Mouse (Mus musculus): Measurements from ENCODE around the gene Zbtb20. TPM values are rescaled to one million over a fixed set of nuclear protein-coding genes. Genes with fewer than 3 reads are reported as not detected.

Zbtb20 gene
- polyA plus RNA-seq, 1 experiment: 13.7 TPM

DNA sequence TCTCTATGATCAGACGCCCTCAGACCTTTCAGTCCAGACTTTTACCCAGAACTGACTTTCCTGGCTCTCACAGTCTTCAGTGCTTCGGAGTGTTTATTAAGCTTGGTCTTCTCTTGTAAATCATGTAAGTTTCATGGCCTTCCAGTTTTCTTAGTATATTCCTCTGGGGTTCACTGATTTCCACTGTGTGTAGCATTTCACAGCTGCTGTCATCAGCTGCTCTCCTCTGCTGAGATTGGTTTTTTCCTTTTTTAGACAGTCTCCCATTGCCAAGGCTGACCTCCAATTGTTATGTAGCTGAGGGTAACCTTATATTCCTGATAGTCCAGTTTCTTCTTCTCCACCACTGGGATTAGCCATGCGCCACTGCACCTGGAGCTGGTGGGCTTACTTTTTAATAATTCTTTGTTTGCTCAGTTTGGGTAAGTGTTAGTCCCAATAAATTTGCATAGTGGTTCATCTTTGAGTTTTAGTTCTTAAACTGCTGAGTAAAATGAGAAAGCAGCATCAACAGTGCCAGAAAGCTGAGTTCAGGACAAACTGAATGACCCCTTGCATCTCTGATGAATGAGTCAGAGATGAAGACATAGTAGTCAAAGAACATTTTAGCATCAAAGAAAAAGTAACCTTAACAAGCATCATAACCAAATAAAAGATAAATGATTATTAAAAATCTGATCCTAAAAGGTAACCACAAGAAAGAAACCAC, 380.7 kb downstream of the Zbtb20 start:
- Histone ChIP-seq H3K27ac (ENCODE audit: insufficient read depth, low read length) (peak overlapping the region; percentile 45), H3K4me3 (ENCODE audit: insufficient read depth, low read length) (no peak overlapping the region), H3K4me1 (ENCODE audit: control insufficient read depth, insufficient read depth, low read length) (peaks cover 9% of the 10 kb centered on the region)
- TF ChIP-seq POLR2A (IDR thresholded peaks at IDR 0.05; ENCODE audit: low read depth, low read length): no peak

DNA sequence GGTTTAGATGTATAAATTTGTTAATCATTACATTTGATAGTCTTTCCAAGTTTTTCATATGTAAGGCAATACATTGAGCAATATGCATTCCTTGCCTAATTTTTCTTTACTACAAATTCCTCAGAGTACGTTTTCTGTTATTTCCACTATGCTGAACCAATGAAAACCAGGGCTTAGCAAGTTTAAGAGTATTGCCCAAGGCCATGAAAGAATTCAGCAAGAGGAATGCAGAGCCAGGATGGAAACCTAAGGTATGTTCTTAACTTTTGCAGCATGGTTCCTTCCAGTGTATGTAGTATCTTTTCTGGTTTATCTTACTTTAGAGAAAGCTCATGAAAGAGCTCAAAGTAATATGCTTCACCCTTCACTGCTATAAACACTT, 381.2 kb downstream of the Zbtb20 start:
- H3K4me3 ChIP-seq (ENCODE audit: insufficient read depth, low read length): no peak overlapping the region
- TF ChIP-seq CTCF (IDR thresholded peaks at IDR 0.05; ENCODE audit: borderline replicate concordance, insufficient read depth, low read length) (no peak), POLR2A (IDR thresholded peaks at IDR 0.05; ENCODE audit: low read depth, low read length) (no peak)
- peaks cover 9% of the 10 kb centered on the region for H3K4me1 ChIP-seq (ENCODE audit: control insufficient read depth, insufficient read depth, low read length)
- no peak overlapping the region for H3K27ac ChIP-seq (ENCODE audit: insufficient read depth, low read length)

DNA sequence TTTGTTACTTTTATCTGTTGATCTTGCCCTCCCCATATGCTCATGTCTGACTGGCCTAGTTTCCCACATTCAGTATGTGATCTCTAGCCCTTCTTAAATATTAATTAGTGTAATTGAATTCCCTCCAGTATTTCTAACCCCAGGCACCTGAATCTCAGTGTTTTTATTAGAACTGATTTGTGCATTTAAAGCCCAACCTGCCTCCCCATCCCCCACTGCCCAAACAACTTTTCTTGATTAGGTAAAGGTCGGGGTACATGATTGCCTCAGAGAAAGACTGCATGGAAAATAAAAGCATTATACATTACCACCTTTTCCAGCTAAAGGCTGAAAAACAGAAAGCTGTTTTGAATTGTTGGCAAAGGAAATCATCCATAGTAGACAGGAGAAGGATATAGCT, 383.8 kb downstream of the Zbtb20 start:
- peaks cover 9% of the 10 kb centered on the region for H3K4me1 ChIP-seq (ENCODE audit: control insufficient read depth, insufficient read depth, low read length)
- H3K27ac ChIP-seq (ENCODE audit: insufficient read depth, low read length): no peak overlapping the region
- TF ChIP-seq POLR2A (IDR thresholded peaks at IDR 0.05; ENCODE audit: low read depth, low read length) (no peak), CTCF (IDR thresholded peaks at IDR 0.05; ENCODE audit: borderline replicate concordance, insufficient read depth, low read length) (no peak)
- no peak overlapping the region for H3K4me3 ChIP-seq (ENCODE audit: insufficient read depth, low read length)

- Histone ChIP-seq H3K4me3 (ENCODE audit: insufficient read depth, low read length) (no peak overlapping the region), H3K27ac (ENCODE audit: insufficient read depth, low read length) (no peak overlapping the region), H3K4me1 (ENCODE audit: control insufficient read depth, insufficient read depth, low read length) (peaks cover 7% of the 10 kb centered on the region)
- TF ChIP-seq POLR2A (IDR thresholded peaks at IDR 0.05; ENCODE audit: low read depth, low read length): no peak
These were observed 385.2 kb downstream of the Zbtb20 start for GRCm38 (mm10) chr16:43260862-43261261.

- no peaks in the 10 kb centered on the region for H3K4me1 ChIP-seq (ENCODE audit: control insufficient read depth, insufficient read depth, low read length)
- H3K27ac ChIP-seq (ENCODE audit: insufficient read depth, low read length): no peak overlapping the region
- H3K4me3 ChIP-seq (ENCODE audit: insufficient read depth, low read length): no peak overlapping the region
- TF ChIP-seq CTCF (IDR thresholded peaks at IDR 0.05; ENCODE audit: borderline replicate concordance, insufficient read depth, low read length) (no peak), POLR2A (IDR thresholded peaks at IDR 0.05; ENCODE audit: low read depth, low read length) (no peak)
These were observed 398.4 kb downstream of the Zbtb20 start for GRCm38 (mm10) chr16:43274057-43274595.

DNA sequence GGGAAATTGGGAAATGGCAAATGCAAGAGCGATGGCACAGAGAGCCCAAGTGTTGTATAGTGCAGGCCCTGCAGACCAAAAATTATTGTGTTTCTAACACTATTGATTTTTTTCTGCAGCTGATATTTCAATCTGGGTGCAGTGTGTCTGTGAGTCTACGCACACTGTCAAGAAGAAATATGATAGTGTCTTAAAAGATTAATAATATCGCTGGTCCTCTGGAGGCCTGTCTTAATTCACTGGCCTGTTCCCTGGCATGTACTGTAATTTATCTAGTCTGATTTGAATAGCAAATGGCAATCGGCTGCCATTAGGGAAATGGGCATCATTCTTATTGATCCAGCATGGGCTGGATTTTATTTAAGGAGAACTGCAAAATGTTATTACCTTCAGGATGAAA, 401.1 kb downstream of the Zbtb20 start:
- Histone ChIP-seq H3K4me1 (ENCODE audit: control insufficient read depth, insufficient read depth, low read length) (no peaks in the 10 kb centered on the region), H3K27ac (ENCODE audit: insufficient read depth, low read length) (no peak overlapping the region), H3K4me3 (ENCODE audit: insufficient read depth, low read length) (no peak overlapping the region)
- no peak for TF ChIP-seq POLR2A (IDR thresholded peaks at IDR 0.05; ENCODE audit: low read depth, low read length)
- no peak for TF ChIP-seq CTCF (IDR thresholded peaks at IDR 0.05; ENCODE audit: borderline replicate concordance, insufficient read depth, low read length)

GRCm38 (mm10) chr16:43286319-43286718, 410.6 kb downstream of the Zbtb20 start:
- no peak overlapping the region for H3K27ac ChIP-seq (ENCODE audit: insufficient read depth, low read length)
- peaks cover 1% of the 10 kb centered on the region; the same call in 1 of the 2 replicates for H3K4me1 ChIP-seq (ENCODE audit: control insufficient read depth, insufficient read depth, low read length)
- no peak for TF ChIP-seq POLR2A (IDR thresholded peaks at IDR 0.05; ENCODE audit: low read depth, low read length)
- no peak for TF ChIP-seq CTCF (IDR thresholded peaks at IDR 0.05; ENCODE audit: borderline replicate concordance, insufficient read depth, low read length)
- H3K4me3 ChIP-seq (ENCODE audit: insufficient read depth, low read length): no peak overlapping the region

DNA sequence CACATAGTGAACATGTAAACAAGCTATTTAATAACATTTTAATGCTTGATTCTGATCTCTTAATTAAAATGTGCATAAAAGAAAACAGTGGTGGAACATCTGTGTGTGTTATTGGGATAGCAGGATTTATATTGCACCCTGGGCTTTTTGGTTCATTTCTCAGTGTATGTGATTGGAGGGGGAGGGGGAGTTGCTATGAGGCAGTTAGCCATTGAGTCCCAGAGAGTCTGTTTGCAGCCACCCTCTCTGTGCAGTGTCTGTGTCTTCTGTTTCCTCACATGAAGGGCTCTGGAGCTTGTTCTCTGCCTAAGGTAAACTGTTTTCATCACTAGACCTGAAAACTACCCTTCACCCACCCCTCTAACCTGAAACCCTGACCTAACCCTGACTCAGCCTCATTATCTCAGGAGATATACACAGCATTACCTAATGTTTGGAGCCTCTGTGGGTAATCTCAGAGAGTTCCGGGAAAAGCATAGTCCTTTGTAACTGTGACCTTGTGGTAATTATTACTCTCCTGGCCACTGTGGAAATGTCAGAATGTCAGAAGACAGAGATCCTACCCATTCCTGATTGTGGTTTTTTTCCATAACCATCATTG, 411.2 kb downstream of the Zbtb20 start:
- no peak for TF ChIP-seq CTCF (IDR thresholded peaks at IDR 0.05; ENCODE audit: borderline replicate concordance, insufficient read depth, low read length)
- no peak for TF ChIP-seq POLR2A (IDR thresholded peaks at IDR 0.05; ENCODE audit: low read depth, low read length)
- Histone ChIP-seq H3K27ac (ENCODE audit: insufficient read depth, low read length) (no peak overlapping the region), H3K4me1 (ENCODE audit: control insufficient read depth, insufficient read depth, low read length) (peaks cover 4% of the 10 kb centered on the region; the same call in 1 of the 2 replicates), H3K4me3 (ENCODE audit: insufficient read depth, low read length) (no peak overlapping the region)

DNA sequence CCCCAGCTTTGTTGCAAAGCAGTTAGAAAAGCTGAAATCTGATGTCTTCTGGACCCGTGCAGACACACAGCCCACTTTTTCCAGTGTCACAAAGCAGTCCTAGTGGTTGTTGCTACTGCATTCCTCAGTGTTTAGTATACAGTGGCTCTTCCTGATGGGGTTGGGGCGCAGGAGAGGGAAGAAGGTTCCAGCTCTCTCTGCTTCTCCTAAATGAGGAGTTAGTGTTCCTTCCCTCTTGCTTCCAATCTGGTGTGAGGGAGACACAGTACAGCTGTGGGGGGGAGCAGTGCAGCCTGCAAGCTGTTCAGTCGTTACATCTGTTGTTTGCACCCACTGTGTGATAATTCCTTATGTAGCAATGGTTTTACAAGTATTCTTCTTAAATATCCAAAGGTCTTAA, 415.7 kb downstream of the Zbtb20 start:
- Histone ChIP-seq H3K4me3 (ENCODE audit: insufficient read depth, low read length) (no peak overlapping the region), H3K4me1 (ENCODE audit: control insufficient read depth, insufficient read depth, low read length) (peaks cover 4% of the 10 kb centered on the region; the same call in 1 of the 2 replicates), H3K27ac (ENCODE audit: insufficient read depth, low read length) (no peak overlapping the region)
- TF ChIP-seq CTCF (IDR thresholded peaks at IDR 0.05; ENCODE audit: borderline replicate concordance, insufficient read depth, low read length) (no peak), POLR2A (IDR thresholded peaks at IDR 0.05; ENCODE audit: low read depth, low read length) (no peak)

- Histone ChIP-seq H3K4me1 (ENCODE audit: control insufficient read depth, insufficient read depth, low read length) (no peaks in the 10 kb centered on the region), H3K27ac (ENCODE audit: insufficient read depth, low read length) (no peak overlapping the region), H3K4me3 (ENCODE audit: insufficient read depth, low read length) (no peak overlapping the region)
- TF ChIP-seq POLR2A (IDR thresholded peaks at IDR 0.05; ENCODE audit: low read depth, low read length): no peak
- TF ChIP-seq CTCF (IDR thresholded peaks at IDR 0.05; ENCODE audit: borderline replicate concordance, insufficient read depth, low read length): no peak
These were observed 422.4 kb downstream of the Zbtb20 start for GRCm38 (mm10) chr16:43297953-43298596.
